Mouse (Mus musculus) megakaryocyte, embryonic 14.5 days (primary cell): ENCODE measurements at regions not wholly inside any gene's neighbourhood (a gene's known extent, or its start where the extent isn't known, plus 50 kb on each side); places are given as distances from the start of the nearest gene placed in this dataset.

ENCODE experiments used
- H3K27me3 ChIP-seq: replicated peaks from 2 replicates; pipeline ENCODE3; 2012; ENCODE audit warnings: inconsistent platforms
- H3K36me3 ChIP-seq: replicated peaks from 2 replicates; pipeline ENCODE3; 2012; ENCODE audit warnings: low read length, inconsistent platforms, mixed read lengths
- H3K4me1 ChIP-seq: 2 replicates; pipeline ENCODE4 v1.6.1; 2012; ENCODE audit warnings: inconsistent platforms
- H3K4me3 ChIP-seq: replicated peaks from 2 replicates; pipeline ENCODE3; 2012; ENCODE audit warnings: moderate library complexity, mild to moderate bottlenecking, inconsistent platforms
- H3K9me3 ChIP-seq: 2 replicates; pipeline ENCODE4 v1.6.1; 2012; ENCODE audit warnings: inconsistent platforms
- FLI1 ChIP-seq: IDR thresholded peaks from 2 replicates; pipeline ENCODE4 v1.6.1; 2012; ENCODE audit warnings: low read length, inconsistent platforms, mixed read lengths
- GATA1 ChIP-seq: IDR thresholded peaks from 3 replicates; pipeline ENCODE4 v1.6.1; 2012; ENCODE audit warnings: mixed read lengths, low read length, inconsistent platforms, borderline replicate concordance

DNA sequence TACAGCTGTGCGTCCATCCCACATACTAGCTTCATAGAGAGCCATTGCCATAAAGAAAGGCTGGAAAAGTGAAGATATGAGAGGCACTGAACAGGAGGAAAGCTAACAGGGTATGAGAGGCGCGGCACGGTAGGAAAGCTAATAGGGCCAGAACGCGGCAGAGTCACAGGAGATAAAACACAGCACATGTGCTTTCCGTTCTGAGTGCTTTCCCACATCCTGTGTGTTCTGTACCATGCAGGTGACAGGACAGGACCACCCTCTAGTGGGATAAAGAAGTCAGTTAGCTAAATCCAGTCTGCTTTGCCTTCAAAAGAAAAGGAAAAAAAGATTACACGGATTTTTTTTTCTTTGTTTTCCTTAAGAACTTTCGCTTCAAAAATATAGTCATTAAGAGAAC, 224.8 kb downstream of the 1700129C05Rik start:
- no peak overlapping the region for H3K4me3 ChIP-seq
- H3K9me3 ChIP-seq, result 0 out of 2 replicates have a peak, but pooled peaks cover 4% of the 10 kb centered on the region
- no peaks in the 10 kb centered on the region for H3K27me3 ChIP-seq
- H3K36me3 ChIP-seq, result no peaks in the 10 kb centered on the region
- TF ChIP-seq GATA1, result no peak
- no peak for TF ChIP-seq FLI1
- no peaks in the 10 kb centered on the region for H3K4me1 ChIP-seq

DNA sequence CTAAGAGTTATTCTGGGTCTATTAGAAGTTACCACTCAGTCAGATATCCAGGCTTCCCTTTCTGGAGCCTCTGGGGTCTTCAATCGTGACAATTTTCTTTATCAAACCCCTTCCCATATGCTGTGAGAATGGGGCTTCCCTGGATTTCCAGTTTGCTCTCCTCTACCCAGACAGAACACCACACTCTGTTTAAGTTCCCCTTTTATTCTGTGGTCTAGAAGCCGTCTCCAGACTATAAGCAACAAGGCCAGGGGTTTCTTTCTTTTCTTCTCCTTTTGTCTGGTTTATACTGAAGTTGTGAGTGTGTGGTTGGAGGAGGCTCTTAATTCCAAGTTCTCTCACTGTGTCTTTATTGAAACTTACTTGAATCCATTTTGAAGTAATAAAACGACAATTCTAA, 225.5 kb downstream of the 1700129C05Rik start:
- no peak overlapping the region for H3K4me3 ChIP-seq
- no peaks in the 10 kb centered on the region for H3K4me1 ChIP-seq
- H3K27me3 ChIP-seq, result no peaks in the 10 kb centered on the region
- 0 out of 2 replicates have a peak, but pooled peaks cover 4% of the 10 kb centered on the region for H3K9me3 ChIP-seq
- no peak for TF ChIP-seq FLI1
- TF ChIP-seq GATA1, result no peak
- no peaks in the 10 kb centered on the region for H3K36me3 ChIP-seq

GRCm38 (mm10) chr14:58914937-58915336, 227.8 kb downstream of the 1700129C05Rik start:
- H3K4me3 ChIP-seq, result no peak overlapping the region
- no peak for TF ChIP-seq GATA1

DNA sequence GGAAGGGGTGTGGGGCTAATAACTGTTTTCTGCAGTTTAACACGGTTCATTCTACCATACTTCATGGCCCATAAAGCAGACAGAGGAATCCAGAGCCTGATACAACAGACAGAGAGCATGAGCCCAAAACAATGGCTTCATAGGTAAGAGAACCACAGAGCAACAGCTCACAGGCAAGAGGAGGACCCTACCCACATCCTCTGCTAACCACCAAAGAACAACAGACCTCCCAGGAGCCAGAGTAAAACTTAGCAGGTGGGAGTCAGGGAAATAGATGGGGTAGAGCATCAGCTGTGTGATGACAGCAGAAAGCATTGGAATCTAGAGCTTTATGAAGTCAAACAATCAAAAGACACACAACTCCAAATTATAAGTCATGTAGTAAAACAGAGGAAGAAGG, 231.8 kb downstream of the 1700129C05Rik start:
- H3K9me3 ChIP-seq, result peaks cover 8% of the 10 kb centered on the region
- H3K27me3 ChIP-seq, result no peaks in the 10 kb centered on the region
- H3K36me3 ChIP-seq, result no peaks in the 10 kb centered on the region
- H3K4me1 ChIP-seq, result no peaks in the 10 kb centered on the region
- TF ChIP-seq GATA1 (no peak), FLI1 (no peak)
- no peak overlapping the region for H3K4me3 ChIP-seq

More at GRCm38 (mm10) chr14:58914937-58915336, 227.8 kb downstream of the 1700129C05Rik start:
- Histone ChIP-seq H3K9me3 (peaks cover 12% of the 10 kb centered on the region), H3K36me3 (no peaks in the 10 kb centered on the region), H3K4me1 (no peaks in the 10 kb centered on the region), H3K27me3 (no peaks in the 10 kb centered on the region)

DNA sequence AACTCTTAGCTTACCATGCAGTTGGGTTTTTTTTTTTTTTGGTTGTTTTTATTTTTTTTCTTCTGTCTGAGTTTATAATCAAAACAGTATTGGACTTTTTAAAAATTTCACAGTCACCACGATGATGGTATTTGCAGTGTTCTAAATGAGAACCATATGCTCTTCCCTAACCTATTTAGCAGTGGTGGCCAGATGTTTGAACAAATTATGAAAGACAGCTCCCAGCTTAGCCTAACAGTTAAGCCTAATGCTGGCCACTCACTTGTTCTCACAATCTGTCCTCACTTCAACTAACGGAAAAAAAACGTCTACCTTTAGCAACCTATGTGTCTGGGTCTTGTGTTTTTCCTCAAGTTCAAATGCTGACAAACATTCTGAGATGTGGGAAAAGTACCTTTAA, 234.8 kb downstream of the 1700129C05Rik start:
- TF ChIP-seq GATA1 (no peak), FLI1 (no peak)
- H3K9me3 ChIP-seq, result peaks cover 8% of the 10 kb centered on the region
- H3K36me3 ChIP-seq, result no peaks in the 10 kb centered on the region
- no peak overlapping the region for H3K4me3 ChIP-seq
- no peaks in the 10 kb centered on the region for H3K27me3 ChIP-seq
- no peaks in the 10 kb centered on the region for H3K4me1 ChIP-seq

DNA sequence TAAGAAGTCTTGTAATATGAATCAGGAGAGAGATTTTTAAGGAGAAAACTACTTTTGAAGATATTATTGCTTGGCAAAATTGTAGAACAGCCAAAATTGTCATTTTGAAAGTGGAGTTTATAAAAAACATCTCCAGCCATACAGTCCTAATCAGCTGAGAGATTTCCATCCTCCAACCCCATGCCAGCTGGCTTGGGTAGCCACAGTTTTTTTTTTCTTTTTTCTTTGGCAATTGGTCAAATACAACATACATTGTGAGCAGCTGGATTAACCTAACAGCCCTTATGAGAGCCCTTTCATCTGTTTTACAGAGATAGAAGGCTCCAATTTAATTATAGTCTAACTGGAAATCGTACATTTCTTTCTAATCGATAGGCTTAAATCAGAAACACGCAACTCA, 235.3 kb downstream of the 1700129C05Rik start:
- Histone ChIP-seq H3K4me1 (no peaks in the 10 kb centered on the region), H3K4me3 (no peak overlapping the region), H3K27me3 (no peaks in the 10 kb centered on the region), H3K9me3 (peaks cover 8% of the 10 kb centered on the region), H3K36me3 (no peaks in the 10 kb centered on the region)
- TF ChIP-seq GATA1 (no peak), FLI1 (no peak)

DNA sequence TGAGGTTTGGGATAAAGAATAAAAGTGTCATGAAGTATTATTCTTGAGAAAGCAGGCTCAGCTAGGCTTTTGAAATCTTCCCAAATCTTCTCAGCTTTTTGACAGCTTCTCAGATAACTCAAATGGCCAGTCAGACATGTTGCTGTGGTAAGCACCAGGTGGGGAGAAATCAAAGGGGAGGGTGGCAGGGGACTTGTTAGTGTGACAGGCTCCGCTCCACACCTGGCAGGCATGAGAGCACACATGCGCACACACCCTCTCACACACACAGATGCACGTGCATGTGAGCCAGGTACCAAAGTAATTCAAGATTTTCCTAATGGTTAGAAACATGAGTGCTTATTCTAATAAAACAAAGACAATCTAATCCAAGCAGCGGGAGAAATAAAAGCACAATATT, 236.1 kb downstream of the 1700129C05Rik start:
- H3K4me3 ChIP-seq, result no peak overlapping the region
- H3K27me3 ChIP-seq, result no peaks in the 10 kb centered on the region
- no peaks in the 10 kb centered on the region for H3K4me1 ChIP-seq
- no peak for TF ChIP-seq FLI1
- TF ChIP-seq GATA1, result no peak
- peaks cover 14% of the 10 kb centered on the region for H3K9me3 ChIP-seq
- no peaks in the 10 kb centered on the region for H3K36me3 ChIP-seq

DNA sequence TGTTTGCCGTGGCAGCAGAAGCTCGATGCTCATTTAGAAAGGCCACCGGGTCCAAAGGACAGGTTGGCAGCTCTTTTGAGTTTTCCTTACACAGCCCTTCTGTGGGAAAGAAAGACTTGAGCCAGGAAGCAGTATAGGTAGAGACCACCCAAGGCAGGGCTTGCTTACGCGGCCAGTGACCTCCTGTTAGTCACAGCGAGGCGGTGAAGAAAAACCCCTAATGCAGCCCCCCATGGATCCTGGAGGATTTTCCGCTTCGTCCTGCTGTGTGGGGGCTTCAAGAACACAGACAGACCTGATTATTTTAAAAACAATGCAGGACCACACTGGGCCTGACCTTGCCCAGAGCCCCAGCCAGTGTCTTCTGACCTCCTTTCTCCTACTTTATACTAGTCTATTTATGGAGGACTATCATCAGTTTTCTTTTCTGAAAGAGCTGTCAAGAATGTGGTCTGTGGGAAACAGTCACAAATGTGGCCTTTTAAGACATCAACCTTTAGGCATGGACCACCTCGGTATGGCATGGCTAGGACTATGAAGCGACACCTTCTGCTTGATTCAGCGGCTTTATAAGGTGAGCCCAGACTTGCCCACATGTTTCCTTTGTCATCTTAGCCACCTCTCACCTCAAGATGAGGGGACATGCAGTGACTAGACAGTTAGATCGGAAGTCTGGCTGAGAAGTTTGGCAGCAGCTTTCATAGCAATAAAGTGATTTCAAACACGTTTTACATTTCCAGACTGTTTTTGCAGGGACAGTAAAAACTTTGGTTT, 274.3 kb downstream of the 1700129C05Rik start:
- Histone ChIP-seq H3K9me3 (0 out of 2 replicates have a peak, but pooled peaks cover 7% of the 10 kb centered on the region), H3K4me3 (no peak overlapping the region), H3K27me3 (no peaks in the 10 kb centered on the region), H3K36me3 (no peaks in the 10 kb centered on the region), H3K4me1 (no peaks in the 10 kb centered on the region)
- TF ChIP-seq FLI1 (no peak), GATA1 (no peak)

GRCm38 (mm10) chr14:58867396-58868107, 275.1 kb downstream of the 1700129C05Rik start:
- no peaks in the 10 kb centered on the region for H3K4me1 ChIP-seq
- H3K36me3 ChIP-seq, result no peaks in the 10 kb centered on the region
- H3K27me3 ChIP-seq, result no peaks in the 10 kb centered on the region
- no peak overlapping the region for H3K4me3 ChIP-seq
- TF ChIP-seq GATA1 (no peak), FLI1 (no peak)
- 0 out of 2 replicates have a peak, but pooled peaks cover 7% of the 10 kb centered on the region for H3K9me3 ChIP-seq

DNA sequence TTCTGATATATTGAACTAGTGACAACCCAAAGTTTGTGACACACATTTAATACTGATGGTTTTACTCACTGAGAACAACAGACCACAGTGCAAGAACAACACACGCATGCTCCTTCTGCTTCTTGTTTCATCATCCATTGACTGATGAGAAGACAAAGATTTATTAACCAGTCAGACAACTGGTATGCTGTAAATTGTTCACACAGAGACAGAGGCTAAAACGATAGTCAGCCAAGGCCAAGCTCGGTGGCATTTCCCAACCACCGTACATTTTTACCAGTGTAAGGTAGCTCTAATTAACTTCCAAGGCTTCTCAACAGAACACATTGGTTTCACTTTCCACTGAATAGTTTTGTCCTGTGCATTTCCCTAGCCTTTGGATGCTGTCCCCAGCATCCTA, 287.8 kb downstream of the 1700129C05Rik start:
- Histone ChIP-seq H3K36me3 (no peaks in the 10 kb centered on the region), H3K4me1 (no peaks in the 10 kb centered on the region), H3K27me3 (no peaks in the 10 kb centered on the region), H3K4me3 (no peak overlapping the region), H3K9me3 (peaks cover 9% of the 10 kb centered on the region; the same call in 1 of the 2 replicates)
- TF ChIP-seq FLI1 (no peak), GATA1 (no peak)
